Mouse (Mus musculus) liver, embryonic 14.5 days (tissue): ENCODE measurements around the gene Ccdc107.

Experiments used
- CTCF ChIP-seq: IDR thresholded peaks from 2 replicates; pipeline ENCODE4 v1.5.1; 2016; ENCODE audit warnings: antibody characterized with exemption, low read depth, control low read depth
- EP300 ChIP-seq: IDR thresholded peaks from 2 replicates; pipeline ENCODE4 v1.6.1; 2016; ENCODE audit warnings: antibody characterized with exemption, low read depth

GRCm38 (mm10) chr4:43452315-43452714 lies 40.4 kb upstream of the Ccdc107 start:
- no peak for TF ChIP-seq CTCF
- no peak for TF ChIP-seq EP300
